Mouse (Mus musculus) lung, postnatal 0 days (tissue): Measurements from ENCODE around the gene Dclk2.

Experiments
- CTCF ChIP-seq: IDR thresholded peaks from 2 replicates; pipeline ENCODE4 v1.5.1; 2016; ENCODE audit warnings: antibody characterized with exemption, mild to moderate bottlenecking
- EP300 ChIP-seq: IDR thresholded peaks from 2 replicates; pipeline ENCODE4 v1.6.1; 2016; ENCODE audit warnings: antibody characterized with exemption, mild to moderate bottlenecking, control low read depth

- TF ChIP-seq EP300 (no peak), CTCF (no peak)
Observed at GRCm38 (mm10) chr3:86804265-86804664, 116.4 kb downstream of the Dclk2 start.
